Mouse (Mus musculus) testis, postnatal 14 days (tissue): Measurements from ENCODE around the gene Cdr2l.

Experiments used
- DNase-seq: peaks from one replicate; pipeline ENCODE4 v3.0.0; 2021; ENCODE audit warnings: low spot score

Gene Cdr2l

GRCm38 (mm10) chr11:115406858-115407401 is 25.2 kb downstream of the Cdr2l start:
- DNase-seq, result no peak

GRCm38 (mm10) chr11:115408266-115408920 is 26.7 kb downstream of the Cdr2l start:
- no peak for DNase-seq

- no peak for DNase-seq
Measured at GRCm38 (mm10) chr11:115409556-115409955, 27.8 kb downstream of the Cdr2l start.

GRCm38 (mm10) chr11:115419531-115420237 is 38.0 kb downstream of the Cdr2l start, which contains the start of the genes Atp5h and Kctd2:
Gene Atp5h, minus strand, starts transcription at chr11:115419962.
Gene Kctd2, plus strand, starts transcription at chr11:115420128.
- peak; percentile 97 for DNase-seq

- peak; percentile 79 for DNase-seq
Measured at GRCm38 (mm10) chr11:115420336-115421190, 38.8 kb downstream of the Cdr2l start.

GRCm38 (mm10) chr11:115421328-115421727 is 39.6 kb downstream of the Cdr2l start:
- DNase-seq, result peak; percentile 53

GRCm38 (mm10) chr11:115421972-115422371 is 40.3 kb downstream of the Cdr2l start:
- DNase-seq, result no peak

GRCm38 (mm10) chr11:115423091-115423490 is 41.4 kb downstream of the Cdr2l start:
- DNase-seq, result no peak

GRCm38 (mm10) chr11:115424666-115425065 is 43.0 kb downstream of the Cdr2l start:
- DNase-seq, result no peak

GRCm38 (mm10) chr11:115425671-115426070 is 44.0 kb downstream of the Cdr2l start:
- no peak for DNase-seq

GRCm38 (mm10) chr11:115427482-115428331 is 46.0 kb downstream of the Cdr2l start:
- no peak for DNase-seq

GRCm38 (mm10) chr11:115429307-115429706 is 47.6 kb downstream of the Cdr2l start:
- no peak for DNase-seq

GRCm38 (mm10) chr11:115430561-115430960 is 48.8 kb downstream of the Cdr2l start:
- DNase-seq, result no peak

- DNase-seq, result no peak
Measured at GRCm38 (mm10) chr11:115432814-115433213, 51.1 kb downstream of the Cdr2l start.

- DNase-seq, result no peak
Measured at GRCm38 (mm10) chr11:115433342-115433741, 51.6 kb downstream of the Cdr2l start.

GRCm38 (mm10) chr11:115435596-115436337 is 54.1 kb downstream of the Cdr2l start:
- DNase-seq, result no peak

GRCm38 (mm10) chr11:115437571-115438122 is 55.9 kb downstream of the Cdr2l start:
- no peak for DNase-seq

GRCm38 (mm10) chr11:115439326-115439725 is 57.6 kb downstream of the Cdr2l start:
- no peak for DNase-seq

- peak; percentile 51 for DNase-seq
Measured at GRCm38 (mm10) chr11:115439906-115440595, 58.3 kb downstream of the Cdr2l start, which contains the start of gene Trim80. Gene Trim80, plus strand, starts transcription at chr11:115440545.
